Mouse (Mus musculus): Measurements from ENCODE around the gene Srl. TPM values are rescaled to one million over a fixed set of nuclear protein-coding genes. Genes with fewer than 3 reads are reported as not detected.

Gene Srl
- total and polyA plus RNA-seq, 2 experiments from 2014 or later: 11.6 to 34.4 TPM

GRCm38 (mm10) chr16:4431841-4432240, 109.8 kb downstream of the Srl start:
- H3K36me3 ChIP-seq (ENCODE audit: insufficient read depth, low read length): no peaks in the 10 kb centered on the region
- 78% methylated on average over 4 of the region's 4 CpGs for WGBS
- DNase-seq (ENCODE audit: low spot score): no peak

GRCm38 (mm10) chr16:4431013-4431412, 110.6 kb downstream of the Srl start:
- WGBS: 85% methylated on average over 3 of the region's 3 CpGs
- H3K27ac ChIP-seq (ENCODE audit: low read depth, low read length): no peak overlapping the region

More at GRCm38 (mm10) chr16:4431841-4432240, 109.8 kb downstream of the Srl start:
- Histone ChIP-seq H3K27ac (ENCODE audit: low read depth, low read length) (no peak overlapping the region), H3K27me3 (ENCODE audit: insufficient read depth, low read length) (no peaks in the 10 kb centered on the region), H3K9me3 (ENCODE audit: low read length) (no peaks in the 10 kb centered on the region), H3K4me3 (ENCODE audit: low read depth, low read length) (no peak overlapping the region), H3K4me1 (ENCODE audit: insufficient read depth, low read length) (no peaks in the 10 kb centered on the region), H3K4me2 (ENCODE audit: low read depth, low read length, poor library complexity, severe bottlenecking) (no peak overlapping the region), H3K9ac (replicated peaks; ENCODE audit: low read length, poor library complexity, severe bottlenecking) (no peak overlapping the region)
- no peak for ATAC-seq (ENCODE audit: low FRiP score)
- no peak for TF ChIP-seq CTCF (IDR thresholded peaks at IDR 0.05)

GRCm38 (mm10) chr16:4430232-4430631, 111.4 kb downstream of the Srl start:
- ATAC-seq (ENCODE audit: low FRiP score) (no peak), DNase-seq (ENCODE audit: low spot score) (no peak)
- Histone ChIP-seq H3K27ac (ENCODE audit: low read depth, low read length) (no peak overlapping the region), H3K4me2 (ENCODE audit: low read depth, low read length, poor library complexity, severe bottlenecking) (no peak overlapping the region), H3K4me1 (ENCODE audit: insufficient read depth, low read length) (no peaks in the 10 kb centered on the region), H3K9me3 (ENCODE audit: low read length) (no peaks in the 10 kb centered on the region), H3K4me3 (ENCODE audit: low read depth, low read length) (no peak overlapping the region), H3K27me3 (ENCODE audit: insufficient read depth, low read length) (no peaks in the 10 kb centered on the region), H3K9ac (replicated peaks; ENCODE audit: low read length, poor library complexity, severe bottlenecking) (no peak overlapping the region), H3K36me3 (ENCODE audit: insufficient read depth, low read length) (no peaks in the 10 kb centered on the region)
- no peak for TF ChIP-seq CTCF (IDR thresholded peaks at IDR 0.05)
- WGBS: 87% methylated on average over 5 of the region's 5 CpGs

More at GRCm38 (mm10) chr16:4431013-4431412, 110.6 kb downstream of the Srl start:
- ATAC-seq (ENCODE audit: low FRiP score): no peak
- no peaks in the 10 kb centered on the region for H3K9me3 ChIP-seq (ENCODE audit: low read length)
- H3K9ac ChIP-seq (replicated peaks; ENCODE audit: low read length, poor library complexity, severe bottlenecking): no peak overlapping the region
- no peaks in the 10 kb centered on the region for H3K4me1 ChIP-seq (ENCODE audit: insufficient read depth, low read length)
- H3K4me3 ChIP-seq (ENCODE audit: low read depth, low read length): no peak overlapping the region
- no peak overlapping the region for H3K4me2 ChIP-seq (ENCODE audit: low read depth, low read length, poor library complexity, severe bottlenecking)
- no peaks in the 10 kb centered on the region for H3K36me3 ChIP-seq (ENCODE audit: insufficient read depth, low read length)
- no peaks in the 10 kb centered on the region for H3K27me3 ChIP-seq (ENCODE audit: insufficient read depth, low read length)
- TF ChIP-seq CTCF (IDR thresholded peaks at IDR 0.05): no peak
- no peak for DNase-seq (ENCODE audit: low spot score)

Other genes with a start within 250 kb of the Srl start
- 29.7 and 31.6 TPM in 2 replicates for gene Adcy9, start 121.3 kb downstream of the Srl start, total RNA-seq (2014; rRNA removed)
- gene Adcy9, start 121.3 kb downstream of the Srl start, polyA plus RNA-seq (2015; fragmentation: Nextera tagmentation; extraction: Ambion mirVana): 4.1 and 4.3 TPM in 2 replicates
- gene Tfap4, start 18.0 kb upstream of the Srl start, total RNA-seq (2014; rRNA removed): 6.7 and 6.8 TPM in 2 replicates
- gene Tfap4, start 18.0 kb upstream of the Srl start, polyA plus RNA-seq (2015; fragmentation: Nextera tagmentation; extraction: Ambion mirVana): 5.2 and 5.9 TPM in 2 replicates
- 20.0 and 20.6 TPM in 2 replicates for gene Glis2, start 52.9 kb upstream of the Srl start, total RNA-seq (2014; rRNA removed)
- gene Glis2, start 52.9 kb upstream of the Srl start, polyA plus RNA-seq (2015; fragmentation: Nextera tagmentation; extraction: Ambion mirVana): 10.8 and 12.0 TPM in 2 replicates
- 31.7 and 40.2 TPM in 2 replicates for gene Pam16, start 83.2 kb upstream of the Srl start, total RNA-seq (2014; rRNA removed)
- 134 TPM in 2 replicates for gene Pam16, start 83.2 kb upstream of the Srl start, polyA plus RNA-seq (2015; fragmentation: Nextera tagmentation; extraction: Ambion mirVana)
- 12.0 and 14.2 TPM in 2 replicates for gene Vasn, start 98.1 kb upstream of the Srl start, total RNA-seq (2014; rRNA removed)
- 4.7 TPM in 2 replicates for gene Vasn, start 98.1 kb upstream of the Srl start, polyA plus RNA-seq (2015; fragmentation: Nextera tagmentation; extraction: Ambion mirVana)
- 62.1 and 65.5 TPM in 2 replicates for gene Dnaja3, start 98.2 kb upstream of the Srl start, total RNA-seq (2014; rRNA removed)
- gene Dnaja3, start 98.2 kb upstream of the Srl start, polyA plus RNA-seq (2015; fragmentation: Nextera tagmentation; extraction: Ambion mirVana): 54.1 and 57.0 TPM in 2 replicates
- gene Coro7, start 138.0 kb upstream of the Srl start, total RNA-seq (2014; rRNA removed): 31.1 and 39.8 TPM in 2 replicates
- gene Coro7, start 138.0 kb upstream of the Srl start, polyA plus RNA-seq (2015; fragmentation: Nextera tagmentation; extraction: Ambion mirVana): 28.7 and 31.9 TPM in 2 replicates
- gene Nmral1, start 177.5 kb upstream of the Srl start, total RNA-seq (2014; rRNA removed): 27.5 and 33.5 TPM in 2 replicates
- 37.1 and 41.2 TPM in 2 replicates for gene Nmral1, start 177.5 kb upstream of the Srl start, polyA plus RNA-seq (2015; fragmentation: Nextera tagmentation; extraction: Ambion mirVana)
- 37.9 and 43.2 TPM in 2 replicates for gene Hmox2, start 184.5 kb upstream of the Srl start, total RNA-seq (2014; rRNA removed)
- 92.7 and 102 TPM in 2 replicates for gene Hmox2, start 184.5 kb upstream of the Srl start, polyA plus RNA-seq (2015; fragmentation: Nextera tagmentation; extraction: Ambion mirVana)
- gene Cdip1, start 248.5 kb upstream of the Srl start, total RNA-seq (2014; rRNA removed): 122 and 130 TPM in 2 replicates
- gene Cdip1, start 248.5 kb upstream of the Srl start, polyA plus RNA-seq (2015; fragmentation: Nextera tagmentation; extraction: Ambion mirVana): 131 and 139 TPM in 2 replicates

All from midbrain, postnatal 0 days (tissue).